Mouse (Mus musculus) embryonic facial prominence, embryonic 13.5 days (tissue): ENCODE data around the gene Ugt1a7c. TPM values are rescaled to one million over a fixed set of nuclear protein-coding genes. Genes with fewer than 3 reads are reported as not detected.
"Not testable (repeated sequence)": the region's sequence is repeated elsewhere in the genome, so short reads cannot be mapped to it uniquely, and the experiment has no call there.

Source experiments
- ATAC-seq: fragments of 200-750 bp; cut with Nextera tagmentation; 2 replicates; pipeline ENCODE4 v1.8.0; 2017; ENCODE audit warnings: low read depth; ENCODE audit not compliant: insufficient number of reproducible peaks, insufficient read depth, low FRiP score, low TSS enrichment
- H3K27ac ChIP-seq: fragments of 300-500 bp; sonication (generic); 2 replicates; pipeline ENCODE4 v1.5.1; 2015; ENCODE audit warnings: moderate library complexity, mild to moderate bottlenecking, inconsistent platforms
- H3K27me3 ChIP-seq: fragments of 300-500 bp; sonication (generic); 2 replicates; pipeline ENCODE4 v1.6.1; 2015; ENCODE audit warnings: mild to moderate bottlenecking, inconsistent platforms
- H3K36me3 ChIP-seq: fragments of 300-500 bp; sonication (generic); 2 replicates; pipeline ENCODE4 v1.6.1; 2015; ENCODE audit warnings: mild to moderate bottlenecking, inconsistent platforms
- H3K4me1 ChIP-seq: fragments of 300-500 bp; sonication (generic); 2 replicates; pipeline ENCODE4 v1.6.1; 2015; ENCODE audit warnings: inconsistent platforms
- H3K4me2 ChIP-seq: fragments of 300-500 bp; sonication (generic); 2 replicates; pipeline ENCODE4 v1.6.1; 2015; ENCODE audit warnings: moderate library complexity, mild to moderate bottlenecking, inconsistent platforms
- H3K4me3 ChIP-seq: fragments of 300-500 bp; sonication (generic); 2 replicates; pipeline ENCODE4 v1.5.1; 2015; ENCODE audit warnings: mild to moderate bottlenecking, inconsistent platforms
- H3K9ac ChIP-seq: fragments of 300-500 bp; sonication (generic); 2 replicates; pipeline ENCODE4 v1.6.1; 2015; ENCODE audit warnings: mild to moderate bottlenecking, inconsistent platforms
- H3K9me3 ChIP-seq: fragments of 300-500 bp; sonication (generic); 2 replicates; pipeline ENCODE4 v1.6.1; 2016; ENCODE audit warnings: inconsistent platforms
- WGBS: fragments of 180-500 bp; shearing (Covaris S2); methylation state at CpG from one replicate; pipeline ENCODE4 v1.1.7; 2015; ENCODE audit warnings: mixed read lengths; 5-methylcytosine and 5-hydroxymethylcytosine counted together
- polyA plus RNA-seq: library from polyadenylated mRNA; unstranded; fragments of >200 nt; fragmentation: Nextera tagmentation; extraction: Ambion mirVana; gene quantifications from 2 replicates; pipeline ENCODE4 v1.2.1, GENCODE M21; 2015

The Ugt1a7c gene
- polyA plus RNA-seq, 1 experiment from 2014 or later, result 1.6 TPM

DNA sequence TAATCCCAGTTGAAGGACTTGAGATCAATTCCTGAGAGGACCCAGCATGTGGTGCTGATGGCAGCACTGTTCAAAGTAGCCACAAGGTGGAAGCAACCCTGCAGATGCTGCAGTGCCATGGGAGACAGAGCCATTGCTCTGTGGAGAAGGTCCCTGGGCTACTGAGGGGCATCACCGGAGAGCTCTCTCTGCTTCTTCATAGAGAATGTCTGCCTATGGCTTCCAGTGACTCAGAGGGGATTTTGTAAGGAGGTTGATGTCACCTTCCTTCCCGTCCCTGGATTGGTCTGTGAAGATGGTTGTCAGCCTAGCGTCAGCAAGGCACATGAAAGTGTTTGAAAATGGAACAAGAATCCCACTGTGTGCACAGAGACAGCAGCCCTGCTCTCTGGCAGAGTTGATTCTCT lies 589 bp upstream of the Ugt1a7c start:
- H3K9ac ChIP-seq, H3K27ac ChIP-seq, H3K4me3 ChIP-seq, H3K36me3 ChIP-seq, H3K9me3 ChIP-seq, ATAC-seq, H3K4me2 ChIP-seq, H3K4me1 ChIP-seq, H3K27me3 ChIP-seq: not testable (repeated sequence)
- 63% methylated on average over 3 of the region's 3 CpGs for WGBS

DNA sequence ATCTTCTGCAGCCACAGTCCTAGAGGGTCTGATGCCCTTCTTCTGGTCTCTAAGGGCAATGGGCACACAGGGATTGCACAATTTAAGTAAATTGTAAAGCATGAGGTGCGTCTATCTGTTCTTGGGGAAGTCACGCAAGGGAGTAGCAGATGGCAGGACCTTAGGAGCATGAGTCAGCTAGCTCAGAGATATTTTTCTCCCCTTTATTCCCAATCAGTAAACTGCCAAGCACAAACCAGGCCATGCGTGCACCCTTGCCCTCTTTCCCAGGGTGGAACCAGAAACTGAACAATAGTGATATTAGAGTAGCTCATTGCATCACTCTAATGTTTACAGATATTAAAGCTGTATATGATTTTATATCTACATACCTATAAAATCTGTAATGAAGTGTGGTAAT lies 3.7 kb downstream of the Ugt1a7c start:
- H3K9me3 ChIP-seq, H3K27ac ChIP-seq, H3K4me2 ChIP-seq, H3K4me1 ChIP-seq, H3K27me3 ChIP-seq, H3K9ac ChIP-seq, H3K4me3 ChIP-seq, H3K36me3 ChIP-seq, ATAC-seq: not testable (repeated sequence)
- WGBS, result 85% methylated on average over 3 of the region's 3 CpGs

DNA sequence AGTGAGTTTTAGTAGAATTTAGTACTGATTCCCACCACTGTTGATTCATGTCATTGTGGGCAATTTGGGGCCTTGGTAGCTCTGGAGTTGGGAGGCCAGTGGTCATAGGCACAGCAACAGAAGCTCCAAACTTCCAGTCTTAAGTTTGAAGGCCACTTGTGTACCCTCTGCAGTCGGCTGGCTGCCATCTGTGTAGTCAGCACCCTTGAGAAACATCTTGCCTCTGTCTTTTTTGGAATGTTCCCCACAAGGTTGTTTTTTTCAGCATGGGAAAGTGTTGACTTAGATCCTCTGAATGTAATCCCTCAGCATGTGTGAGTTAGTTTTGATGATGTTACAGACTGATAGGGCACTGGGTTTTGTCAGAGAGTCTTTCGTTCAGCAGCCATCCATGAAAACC lies 4.8 kb downstream of the Ugt1a7c start:
- WGBS, result 82% methylated on average over 2 of the region's 2 CpGs
- not testable (repeated sequence) for H3K36me3 ChIP-seq, H3K4me2 ChIP-seq

DNA sequence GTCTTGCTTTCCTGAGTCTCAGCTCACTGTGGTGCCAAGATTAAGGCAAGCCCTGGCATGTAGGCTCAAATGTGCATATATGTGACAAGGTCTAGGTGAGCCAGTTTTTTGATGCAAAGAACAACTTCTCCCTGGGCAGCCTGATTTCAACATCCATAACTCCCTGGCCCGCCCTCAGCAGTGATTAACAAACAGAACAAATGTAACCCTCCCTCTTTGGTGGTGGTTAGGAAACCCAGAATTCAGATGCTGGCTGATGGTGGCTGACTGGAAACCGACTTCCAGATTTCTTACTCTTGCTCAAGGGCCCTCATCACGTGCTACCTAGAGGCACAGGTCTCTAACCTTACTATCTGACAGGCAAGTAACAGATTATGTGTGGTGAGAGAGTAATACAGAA lies 8.2 kb downstream of the Ugt1a7c start, which contains the start of gene Ugt1a6b:
TSS of gene Ugt1a6b (plus strand) at position 234 of the 400 bp plus-strand sequence.
- not testable (repeated sequence) for H3K9me3 ChIP-seq, H3K4me1 ChIP-seq, H3K27me3 ChIP-seq, H3K4me3 ChIP-seq, H3K36me3 ChIP-seq, H3K27ac ChIP-seq, H3K9ac ChIP-seq, H3K4me2 ChIP-seq, ATAC-seq
- 59% methylated on average over 3 of the region's 3 CpGs for WGBS

More for the DNA sequence above, 4.8 kb downstream of the Ugt1a7c start:
- H3K4me3 ChIP-seq, ATAC-seq, H3K4me1 ChIP-seq, H3K27ac ChIP-seq, H3K27me3 ChIP-seq, H3K9me3 ChIP-seq, H3K9ac ChIP-seq: not testable (repeated sequence)

DNA sequence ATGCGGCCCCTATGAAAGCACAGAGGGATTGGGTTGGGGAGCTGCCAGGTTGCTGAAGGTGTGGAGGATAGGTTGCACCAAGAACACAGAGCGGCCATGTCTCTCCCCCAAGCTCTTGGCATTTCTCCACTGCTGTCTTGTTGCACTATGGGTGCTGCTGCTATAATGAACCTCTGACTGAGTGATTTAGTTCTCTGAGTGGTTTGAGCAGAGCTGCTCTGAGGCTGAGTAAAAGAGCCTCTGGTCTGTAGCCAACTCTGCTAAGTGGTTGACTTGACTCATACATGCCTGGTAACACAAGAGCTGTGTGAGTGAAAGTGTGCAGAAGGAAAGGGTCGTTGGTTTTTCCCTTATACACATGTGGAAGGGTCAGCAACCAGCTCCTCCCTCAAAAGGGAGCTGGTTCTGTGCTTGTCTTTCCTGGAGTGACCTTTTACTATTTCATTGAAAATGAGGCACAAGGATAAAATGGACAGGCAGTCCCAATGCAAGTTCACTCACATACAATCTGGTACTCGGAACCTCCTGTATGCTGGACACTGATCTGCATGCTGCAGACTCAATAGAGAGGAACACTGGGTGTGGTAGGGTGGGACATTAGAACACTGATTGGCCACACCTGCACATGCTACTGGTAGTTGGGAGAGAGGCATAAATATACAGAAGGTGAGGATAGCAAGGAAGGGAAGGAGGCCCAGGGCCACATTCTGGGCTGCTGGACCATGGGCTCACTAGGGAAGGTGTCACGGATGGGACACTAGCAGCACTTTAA lies 9.0 kb downstream of the Ugt1a7c start:
- not testable (repeated sequence) for H3K4me2 ChIP-seq, H3K27me3 ChIP-seq, H3K27ac ChIP-seq, H3K9me3 ChIP-seq, ATAC-seq, H3K9ac ChIP-seq, H3K4me1 ChIP-seq, H3K4me3 ChIP-seq, H3K36me3 ChIP-seq
- 78% methylated on average over 5 of the region's 5 CpGs for WGBS

DNA sequence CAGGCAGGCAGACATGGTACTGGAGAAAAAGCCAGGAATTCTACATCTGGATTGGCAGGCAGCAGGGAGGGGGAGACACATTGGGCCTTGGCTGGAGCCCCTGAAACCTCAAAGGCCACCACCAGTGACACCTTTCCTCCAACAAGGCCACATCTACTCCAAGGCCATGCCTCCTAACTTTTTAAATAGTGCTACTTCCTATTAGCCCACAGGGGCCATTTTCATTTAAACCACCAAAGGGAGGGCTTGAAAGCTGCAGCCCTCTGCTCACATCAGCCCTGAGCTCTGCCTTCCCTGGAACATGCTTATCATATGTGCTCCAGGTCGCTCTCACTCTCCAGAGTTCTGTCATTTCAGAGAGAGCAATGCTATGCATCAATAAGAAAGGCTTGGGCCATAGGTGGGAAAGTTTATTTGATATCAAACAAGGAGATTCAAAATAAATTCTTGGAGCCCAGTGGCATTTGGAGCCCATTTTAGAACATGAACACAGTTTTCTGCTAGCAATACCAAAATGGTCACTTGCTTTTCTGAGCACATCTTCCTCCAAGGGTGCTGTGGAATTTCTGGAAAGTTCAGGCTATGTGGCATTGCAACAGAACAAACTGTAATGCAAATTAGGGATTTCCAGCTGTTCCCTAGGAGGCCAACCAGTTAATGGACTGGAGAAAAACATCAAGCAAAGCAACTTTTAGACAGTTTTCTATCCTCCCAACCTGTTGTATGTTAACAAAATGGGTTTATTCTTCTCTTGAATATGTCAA lies 10.0 kb downstream of the Ugt1a7c start:
- WGBS, result 86% methylated on average over 1 of the region's 1 CpGs
- H3K27ac ChIP-seq, result no peak overlapping the region
- no peak overlapping the region for H3K4me3 ChIP-seq
- no peak overlapping the region for H3K9ac ChIP-seq
- no peaks in the 10 kb centered on the region for H3K9me3 ChIP-seq
- no peaks in the 10 kb centered on the region for H3K4me1 ChIP-seq
- ATAC-seq, result no peak
- H3K27me3 ChIP-seq, result no peaks in the 10 kb centered on the region
- no peak overlapping the region for H3K4me2 ChIP-seq
- no peaks in the 10 kb centered on the region for H3K36me3 ChIP-seq

DNA sequence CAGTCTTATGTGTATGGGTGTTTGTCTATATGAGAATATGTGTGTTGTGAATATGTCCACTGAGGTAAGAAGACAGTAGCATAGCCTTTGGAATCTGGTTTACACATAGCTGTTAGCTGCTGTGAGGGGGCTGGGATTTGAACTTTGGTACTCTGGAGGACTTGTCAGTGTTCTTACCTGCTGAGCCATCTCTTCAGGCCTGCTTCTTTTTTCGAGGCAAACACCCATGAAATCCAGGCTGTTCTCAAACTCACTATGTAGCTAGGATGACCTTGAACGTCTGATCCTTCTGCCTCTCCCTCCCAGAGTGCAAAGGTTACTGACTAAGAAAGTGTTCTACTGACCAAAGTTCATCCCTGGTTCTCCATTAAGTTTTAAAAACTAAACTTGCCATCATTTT lies 10.8 kb downstream of the Ugt1a7c start:
- H3K9ac ChIP-seq, result no peak overlapping the region
- H3K4me2 ChIP-seq, result no peak overlapping the region
- ATAC-seq, result no peak
- H3K27me3 ChIP-seq, result no peaks in the 10 kb centered on the region
- H3K27ac ChIP-seq, result no peak overlapping the region
- H3K9me3 ChIP-seq, result no peaks in the 10 kb centered on the region
- no peak overlapping the region for H3K4me3 ChIP-seq
- WGBS, result 61% methylated on average over 2 of the region's 2 CpGs
- H3K4me1 ChIP-seq, result no peaks in the 10 kb centered on the region
- H3K36me3 ChIP-seq, result no peaks in the 10 kb centered on the region

DNA sequence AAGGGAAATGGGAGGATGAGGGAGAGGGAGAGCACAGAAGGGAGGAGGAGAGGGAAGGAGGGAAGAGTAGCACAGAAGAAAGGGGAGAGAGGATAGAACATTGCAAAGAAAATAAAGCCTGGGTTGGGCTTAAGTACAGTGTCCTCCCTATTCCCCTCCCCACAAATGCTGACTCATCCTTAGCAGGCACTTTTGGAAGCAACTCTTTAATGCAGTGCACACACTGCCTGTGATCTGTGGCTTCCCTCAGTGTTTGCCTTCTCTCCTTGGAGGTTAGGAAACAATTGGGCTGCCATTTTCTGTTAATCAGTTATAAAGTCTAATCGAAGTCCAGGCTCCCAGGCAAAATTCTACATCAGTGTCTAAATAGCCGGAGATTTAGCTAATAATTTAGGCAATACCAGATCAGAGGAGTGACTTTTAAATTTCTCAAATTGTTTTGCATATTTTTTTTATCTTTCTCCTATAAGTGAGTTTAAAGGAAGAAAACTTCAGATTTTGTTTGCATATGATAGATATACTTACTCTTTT lies 14.2 kb downstream of the Ugt1a7c start:
- not testable (repeated sequence) for H3K27me3 ChIP-seq, H3K36me3 ChIP-seq, ATAC-seq, H3K9ac ChIP-seq, H3K4me3 ChIP-seq, H3K4me1 ChIP-seq, H3K4me2 ChIP-seq, H3K27ac ChIP-seq
- H3K9me3 ChIP-seq, result peaks cover 12% of the 10 kb centered on the region
- 75% methylated on average over 2 of the region's 2 CpGs for WGBS

DNA sequence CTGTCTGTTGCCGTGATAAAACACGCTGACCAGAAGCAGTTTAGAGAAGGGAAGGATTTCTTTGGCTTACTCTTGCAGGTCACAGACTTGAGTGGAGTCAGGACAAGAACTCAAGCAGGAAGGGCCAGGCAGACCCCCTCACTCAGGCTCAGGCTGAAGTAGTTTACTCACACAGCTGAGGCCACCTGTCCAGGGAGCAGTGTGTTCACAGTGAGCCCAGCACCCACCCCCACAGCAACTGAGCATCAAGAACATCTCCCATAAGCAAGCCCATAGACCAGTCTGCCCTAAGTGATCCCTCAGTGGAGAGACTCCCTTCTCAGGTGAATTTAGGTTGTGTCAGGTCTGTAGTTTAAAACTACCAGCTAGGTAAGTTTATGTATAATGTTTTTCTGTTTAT lies 14.7 kb downstream of the Ugt1a7c start:
- not testable (repeated sequence) for ATAC-seq, H3K4me1 ChIP-seq, H3K9ac ChIP-seq, H3K4me3 ChIP-seq, H3K4me2 ChIP-seq, H3K36me3 ChIP-seq, H3K27ac ChIP-seq, H3K27me3 ChIP-seq
- 84% methylated on average over 2 of the region's 2 CpGs for WGBS
- peaks cover 12% of the 10 kb centered on the region for H3K9me3 ChIP-seq

DNA sequence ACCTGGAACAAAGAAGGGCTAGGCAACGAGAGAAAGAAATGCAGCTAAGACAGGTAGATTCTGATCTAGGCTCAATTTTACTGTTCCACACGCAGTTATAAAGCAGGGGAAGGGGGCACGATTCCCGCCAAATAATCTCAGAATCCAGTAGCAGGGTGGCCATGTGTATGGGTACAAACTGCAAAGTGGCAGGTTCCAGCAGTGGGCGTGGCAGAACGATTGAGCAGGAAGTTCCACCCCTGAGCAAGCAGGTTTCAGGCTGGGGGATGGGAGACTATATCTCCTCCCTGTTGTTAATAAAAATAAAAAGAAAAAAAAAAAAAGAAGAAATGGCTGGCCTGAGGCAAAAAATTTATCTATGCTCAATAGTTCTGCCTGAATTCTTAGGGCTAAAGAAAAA lies 17.9 kb downstream of the Ugt1a7c start:
- ATAC-seq, H3K36me3 ChIP-seq, H3K4me1 ChIP-seq, H3K9ac ChIP-seq, H3K4me3 ChIP-seq, H3K4me2 ChIP-seq, H3K27ac ChIP-seq, H3K27me3 ChIP-seq: not testable (repeated sequence)
- peaks cover 12% of the 10 kb centered on the region for H3K9me3 ChIP-seq
- 94% methylated on average over 6 of the region's 6 CpGs for WGBS

DNA sequence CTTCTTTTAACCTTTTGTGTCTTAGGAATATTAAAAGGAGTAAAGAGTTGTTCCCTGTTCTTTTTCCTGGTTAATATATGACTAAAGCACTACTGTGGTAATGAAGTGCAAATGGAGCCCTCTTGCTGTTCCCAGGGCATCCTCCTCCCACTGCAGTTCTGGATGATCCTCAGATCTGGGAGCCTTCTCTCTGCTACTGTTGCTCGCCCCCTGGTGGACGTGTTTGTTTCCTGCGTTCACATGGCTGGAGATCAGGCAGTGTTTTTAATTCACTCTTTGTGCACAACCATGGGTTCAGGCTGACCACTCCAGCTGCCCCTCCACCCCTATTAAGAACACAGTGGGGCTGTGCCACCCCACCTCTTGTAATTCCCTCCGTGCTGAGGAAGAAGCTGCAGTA lies 25.7 kb downstream of the Ugt1a7c start:
- H3K27ac ChIP-seq, ATAC-seq, H3K4me2 ChIP-seq, H3K9me3 ChIP-seq, H3K9ac ChIP-seq, H3K4me1 ChIP-seq, H3K36me3 ChIP-seq, H3K4me3 ChIP-seq, H3K27me3 ChIP-seq: not testable (repeated sequence)
- WGBS, result 9% methylated on average over 4 of the region's 4 CpGs

DNA sequence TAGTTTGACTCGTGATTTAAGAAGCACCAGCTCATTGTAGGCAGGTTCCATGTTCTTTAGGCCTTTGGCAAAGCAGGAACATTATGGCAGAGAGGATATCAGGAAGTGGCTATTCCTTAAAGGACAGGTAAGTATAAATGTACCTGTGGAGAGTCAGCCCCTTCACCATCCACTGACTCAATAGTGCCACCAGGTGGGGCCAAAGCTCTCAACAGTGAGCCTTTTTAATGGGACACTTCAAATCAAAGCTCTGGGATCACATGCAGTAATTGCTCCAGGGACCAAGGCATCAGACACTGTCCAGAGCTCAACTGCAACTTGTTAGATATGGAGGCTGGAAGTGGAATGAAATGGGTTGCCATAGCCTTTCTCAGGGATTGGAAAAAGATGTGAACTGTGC lies 26.7 kb downstream of the Ugt1a7c start:
- H3K36me3 ChIP-seq, result not testable (repeated sequence)
- no CpG with 5 or more reads among the region's 1 CpGs for WGBS

More for the DNA sequence above, 26.7 kb downstream of the Ugt1a7c start:
- H3K9ac ChIP-seq, H3K27ac ChIP-seq, ATAC-seq, H3K27me3 ChIP-seq, H3K4me1 ChIP-seq, H3K4me3 ChIP-seq, H3K4me2 ChIP-seq, H3K9me3 ChIP-seq: not testable (repeated sequence)
